Mouse (Mus musculus): ENCODE results near the gene Ankef1.

DNA sequence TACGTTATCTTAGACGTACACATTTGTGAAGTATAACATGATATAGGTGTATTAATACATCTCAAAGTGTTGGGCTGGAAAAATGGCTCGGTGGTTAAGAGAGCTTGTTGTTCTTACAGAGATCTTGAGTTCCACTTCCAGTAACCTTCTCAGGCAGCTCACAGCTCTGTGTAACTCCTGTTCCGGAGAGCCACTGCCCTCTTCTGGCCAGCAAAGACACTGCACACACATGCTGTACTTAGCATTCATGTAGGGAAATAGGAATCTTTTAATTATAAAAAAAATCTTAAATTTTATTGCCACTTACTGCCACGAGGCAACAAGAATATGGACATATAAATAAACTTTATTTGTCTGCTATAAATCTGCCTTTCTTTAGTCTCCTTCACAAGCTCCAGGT lies 56.3 kb downstream of the Ankef1 start:
- no peak; the same call in 1 of the 2 replicates for TF ChIP-seq RAD21 (IDR thresholded peaks at IDR 0.05; ENCODE audit: low read depth, low read length)
- TF ChIP-seq USF1 (IDR thresholded peaks at IDR 0.05; ENCODE audit: low read depth, low read length): no peak
- TF ChIP-seq POLR2A (IDR thresholded peaks at IDR 0.05; ENCODE audit: low read depth, low read length): no peak
- no peak for TF ChIP-seq PAX5 (IDR thresholded peaks at IDR 0.05; ENCODE audit: low read length)
- no peak for TF ChIP-seq EP300 (IDR thresholded peaks at IDR 0.05; ENCODE audit: low read length)
- TF ChIP-seq KAT2A (IDR thresholded peaks at IDR 0.05; ENCODE audit: insufficient replicate concordance, low read length): no peak
- no peak for TF ChIP-seq NELFE (IDR thresholded peaks at IDR 0.05; ENCODE audit: low read depth, low read length)
- TF ChIP-seq CTCF (conservative IDR thresholded peaks at IDR 0.05 in 1 of 2, IDR thresholded peaks at IDR 0.05 in 1 of 2; ENCODE audit: low read depth in 2 of 2, low read length in 2 of 2): peak in 1 of 2 experiments; percentile 4; a peak in 1 of 4 replicates
- no peak for TF ChIP-seq ZMIZ1 (IDR thresholded peaks at IDR 0.05; ENCODE audit: low read depth, low read length)
